Mouse (Mus musculus) lung, embryonic 14.5 days (tissue): Measurements from ENCODE around the gene Timm10. TPM values are rescaled to one million over a fixed set of nuclear protein-coding genes. Genes with fewer than 3 reads are reported as not detected.

Source experiments
- ATAC-seq: fragments of 200-750 bp; cut with Nextera tagmentation; 2 replicates; pipeline ENCODE4 v1.8.0; 2017; ENCODE audit warnings: mild to moderate bottlenecking, moderate TSS enrichment, moderate library complexity; ENCODE audit not compliant: insufficient read depth
- DNase-seq: peaks from one replicate; pipeline ENCODE4 v3.0.0-alpha.2; 2015
- H3K27ac ChIP-seq: fragments of 300-500 bp; sonication (generic); 2 replicates; pipeline ENCODE4 v1.5.1; 2014; ENCODE audit warnings: low read depth, mild to moderate bottlenecking, moderate library complexity
- H3K27me3 ChIP-seq: fragments of 300-500 bp; sonication (generic); 2 replicates; pipeline ENCODE4 v1.6.1; 2014; ENCODE audit warnings: low read length, control low read depth; ENCODE audit not compliant: insufficient read depth
- H3K36me3 ChIP-seq: fragments of 300-500 bp; sonication (generic); 2 replicates; pipeline ENCODE4 v1.6.1; 2014; ENCODE audit warnings: control low read depth; ENCODE audit not compliant: insufficient read depth
- H3K4me1 ChIP-seq: fragments of 300-500 bp; sonication (generic); 2 replicates; pipeline ENCODE4 v1.6.1; 2014; ENCODE audit warnings: antibody characterized with exemption, control low read depth; ENCODE audit not compliant: insufficient read depth
- H3K4me2 ChIP-seq: fragments of 300-500 bp; sonication (generic); 2 replicates; pipeline ENCODE4 v1.6.1; 2014; ENCODE audit warnings: mild to moderate bottlenecking
- H3K4me3 ChIP-seq: fragments of 300-500 bp; sonication (generic); 2 replicates; pipeline ENCODE4 v1.5.1; 2014; ENCODE audit warnings: low read depth, low read length
- H3K9ac ChIP-seq: fragments of 300-500 bp; sonication (generic); 2 replicates; pipeline ENCODE4 v1.6.1; 2014
- H3K9me3 ChIP-seq: fragments of 300-500 bp; sonication (generic); 2 replicates; pipeline ENCODE4 v1.6.1; 2016; ENCODE audit warnings: low read depth, low read length, control low read depth
- CTCF ChIP-seq: IDR thresholded peaks from 2 replicates; pipeline ENCODE4 v1.5.1; 2016; ENCODE audit warnings: antibody characterized with exemption, low read depth
- WGBS: fragments of 180-500 bp; shearing (Covaris S2); extraction: QIAGEN DNeasy Blood & Tissue Kit; methylation state at CpG from one replicate; pipeline ENCODE4 v1.1.7; 2014; 5-methylcytosine and 5-hydroxymethylcytosine counted together
- polyA plus RNA-seq: library from polyadenylated mRNA; unstranded; fragments of >200 nt; fragmentation: Nextera tagmentation; extraction: Ambion mirVana; gene quantifications from 2 replicates; pipeline ENCODE4 v1.2.1, GENCODE M21; 2014

Timm10 gene
- polyA plus RNA-seq, 1 experiment from 2014 or later = 58.7 TPM

GRCm38 (mm10) chr2:84837817-84838592 lies 11.2 kb downstream of the Timm10 start:
- DNase-seq = no peak

GRCm38 (mm10) chr2:84838593-84838949 lies 11.8 kb downstream of the Timm10 start, which contains the start of gene Slc43a1:
Gene Slc43a1 (plus strand): TSS chr2:84838850.
- H3K9ac ChIP-seq = peak within 1 kb of the TSS; percentile 84
- H3K4me2 ChIP-seq = peak within 1 kb of the TSS; percentile 84
- H3K27me3 ChIP-seq = peaks cover 9% of the 10 kb centered on the region; the same call in 1 of the 2 replicates
- no peak for ATAC-seq
- H3K9me3 ChIP-seq = no peaks in the 10 kb centered on the region
- peak within 1 kb of the TSS; percentile 94 for H3K27ac ChIP-seq
- DNase-seq = peak; percentile 5
- no peaks in the 10 kb centered on the region for H3K36me3 ChIP-seq
- no peak for TF ChIP-seq CTCF
- 18% methylated on average over 10 of the region's 10 CpGs for WGBS
- peaks cover 13% of the 10 kb centered on the region for H3K4me1 ChIP-seq
- H3K4me3 ChIP-seq = peak within 1 kb of the TSS; percentile 66

More at GRCm38 (mm10) chr2:84837817-84838592, 11.2 kb downstream of the Timm10 start:
- H3K4me3 ChIP-seq = peak overlapping the region; percentile 66; the same call in 1 of the 2 replicates
- no peak for ATAC-seq
- H3K9me3 ChIP-seq = no peaks in the 10 kb centered on the region
- 23% methylated on average over 9 of the region's 9 CpGs for WGBS
- no peaks in the 10 kb centered on the region for H3K36me3 ChIP-seq
- H3K27me3 ChIP-seq = peaks cover 9% of the 10 kb centered on the region; the same call in 1 of the 2 replicates
- H3K4me2 ChIP-seq = peak overlapping the region; percentile 84
- H3K4me1 ChIP-seq = peaks cover 13% of the 10 kb centered on the region
- no peak overlapping the region for H3K9ac ChIP-seq
- H3K27ac ChIP-seq = no peak overlapping the region
- TF ChIP-seq CTCF = no peak

GRCm38 (mm10) chr2:84838993-84839980 lies 12.5 kb downstream of the Timm10 start:
- Histone ChIP-seq H3K27me3 (peaks cover 9% of the 10 kb centered on the region; the same call in 1 of the 2 replicates), H3K27ac (peak overlapping the region; percentile 94), H3K9ac (peak overlapping the region; percentile 84), H3K4me2 (peak overlapping the region; percentile 84), H3K4me3 (peak overlapping the region; percentile 66), H3K36me3 (0 out of 2 replicates have a peak, but pooled peaks cover 3% of the 10 kb centered on the region), H3K4me1 (peaks cover 13% of the 10 kb centered on the region), H3K9me3 (no peaks in the 10 kb centered on the region)
- no peak for TF ChIP-seq CTCF
- peak; percentile 5 for ATAC-seq
- DNase-seq = peak; percentile 62
- under 1% methylated on average over 47 of the region's 47 CpGs for WGBS

GRCm38 (mm10) chr2:84840016-84840747 lies 13.4 kb downstream of the Timm10 start:
- Histone ChIP-seq H3K4me3 (peak overlapping the region; percentile 66), H3K4me1 (peaks cover 13% of the 10 kb centered on the region), H3K9me3 (no peaks in the 10 kb centered on the region), H3K9ac (peak overlapping the region; percentile 84), H3K27ac (peak overlapping the region; percentile 94), H3K4me2 (peak overlapping the region; percentile 84), H3K27me3 (peaks cover 9% of the 10 kb centered on the region; the same call in 1 of the 2 replicates), H3K36me3 (0 out of 2 replicates have a peak, but pooled peaks cover 3% of the 10 kb centered on the region)
- WGBS = under 1% methylated on average over 54 of the region's 54 CpGs
- DNase-seq = peak; percentile 96
- peak; percentile 93 for ATAC-seq
- TF ChIP-seq CTCF = 0 out of 2 replicates have a peak, but pooled peaks have one; percentile 1

GRCm38 (mm10) chr2:84840748-84841563 lies 14.2 kb downstream of the Timm10 start:
- ATAC-seq (no peak), DNase-seq (peak; percentile 33)
- Histone ChIP-seq H3K4me2 (peak overlapping the region; percentile 84), H3K27me3 (peaks cover 9% of the 10 kb centered on the region; the same call in 1 of the 2 replicates), H3K36me3 (peaks cover 9% of the 10 kb centered on the region), H3K9me3 (no peaks in the 10 kb centered on the region), H3K9ac (peak overlapping the region; percentile 84), H3K4me1 (peaks cover 13% of the 10 kb centered on the region), H3K4me3 (peak overlapping the region; percentile 66), H3K27ac (peak overlapping the region; percentile 94)
- TF ChIP-seq CTCF = no peak
- 4% methylated on average over 17 of the region's 17 CpGs for WGBS
